Mouse (Mus musculus): Measurements from ENCODE around the gene Myl7. TPM values are rescaled to one million over a fixed set of nuclear protein-coding genes. Genes with fewer than 3 reads are reported as not detected.
"Not testable (repeated sequence)": the region's sequence is repeated elsewhere in the genome, so short reads cannot be mapped to it uniquely, and the experiment has no call there.

The Myl7 gene
- total RNA-seq, 4 experiments from 2014 or later: 455 to 787 (median 725) TPM

GRCm38 (mm10) chr11:5903844-5904243 lies 5.3 kb upstream of the Myl7 start:
- no peak for DNase-seq (ENCODE audit: low spot score)

- no peak for DNase-seq (ENCODE audit: low spot score)
Measured at GRCm38 (mm10) chr11:5902390-5902789, 3.8 kb upstream of the Myl7 start.

- DNase-seq (ENCODE audit: low spot score): no peak
Measured at GRCm38 (mm10) chr11:5901950-5902349, 3.4 kb upstream of the Myl7 start.

GRCm38 (mm10) chr11:5901320-5901719 lies 2.7 kb upstream of the Myl7 start:
- no peak for DNase-seq (ENCODE audit: low spot score)

- DNase-seq (ENCODE audit: low spot score): no peak
Measured at GRCm38 (mm10) chr11:5899286-5899685, 704 bp upstream of the Myl7 start.

GRCm38 (mm10) chr11:5897839-5898238 lies 743 bp downstream of the Myl7 start:
- DNase-seq (ENCODE audit: low spot score): no peak

GRCm38 (mm10) chr11:5897230-5897629 lies 1.4 kb downstream of the Myl7 start:
- no peak for DNase-seq (ENCODE audit: low spot score)

GRCm38 (mm10) chr11:5893807-5894206 lies 4.8 kb downstream of the Myl7 start:
- no peak for DNase-seq (ENCODE audit: low spot score)

GRCm38 (mm10) chr11:5892810-5893368 lies 5.7 kb downstream of the Myl7 start:
- no peak for DNase-seq (ENCODE audit: low spot score)

- no peak for DNase-seq (ENCODE audit: low spot score)
Measured at GRCm38 (mm10) chr11:5892151-5892591, 6.4 kb downstream of the Myl7 start.

- DNase-seq (ENCODE audit: low spot score): not testable (repeated sequence)
Measured at GRCm38 (mm10) chr11:5888563-5888962, 10.0 kb downstream of the Myl7 start.

GRCm38 (mm10) chr11:5887250-5887649 lies 11.3 kb downstream of the Myl7 start:
- DNase-seq (ENCODE audit: low spot score): no peak

GRCm38 (mm10) chr11:5886187-5886586 lies 12.4 kb downstream of the Myl7 start:
- peak; percentile 60 for DNase-seq (ENCODE audit: low spot score)

- DNase-seq (ENCODE audit: low spot score): no peak
Measured at GRCm38 (mm10) chr11:5882518-5882917, 16.1 kb downstream of the Myl7 start.

GRCm38 (mm10) chr11:5879905-5880304 lies 18.7 kb downstream of the Myl7 start:
- peak; percentile 26 for DNase-seq (ENCODE audit: low spot score)

GRCm38 (mm10) chr11:5878661-5879060 lies 19.9 kb downstream of the Myl7 start:
- DNase-seq (ENCODE audit: low spot score): no peak

GRCm38 (mm10) chr11:5877921-5878526 lies 20.6 kb downstream of the Myl7 start, which contains the start of gene Pold2:
Pold2 (minus strand) TSS chr11:5878292.
- DNase-seq (ENCODE audit: low spot score): peak; percentile 98

GRCm38 (mm10) chr11:5877421-5877820 lies 21.2 kb downstream of the Myl7 start:
- DNase-seq (ENCODE audit: low spot score): no peak

- no peak for DNase-seq (ENCODE audit: low spot score)
Measured at GRCm38 (mm10) chr11:5873192-5873591, 25.4 kb downstream of the Myl7 start.

GRCm38 (mm10) chr11:5872707-5873106 lies 25.9 kb downstream of the Myl7 start:
- DNase-seq (ENCODE audit: low spot score): no peak

GRCm38 (mm10) chr11:5870069-5870468 lies 28.5 kb downstream of the Myl7 start:
- DNase-seq (ENCODE audit: low spot score): no peak

- no peak for DNase-seq (ENCODE audit: low spot score)
Measured at GRCm38 (mm10) chr11:5869331-5869730, 29.3 kb downstream of the Myl7 start.

- DNase-seq (ENCODE audit: low spot score): no peak
Measured at GRCm38 (mm10) chr11:5868324-5868723, 30.3 kb downstream of the Myl7 start.

GRCm38 (mm10) chr11:5867196-5867595 lies 31.4 kb downstream of the Myl7 start:
- no peak for DNase-seq (ENCODE audit: low spot score)
